Mouse (Mus musculus) kidney, adult 2 months (tissue): ENCODE results near the gene Map3k9.

Source experiments
- CTCF ChIP-seq: fragments of 200-500 bp; conservative IDR thresholded peaks from 2 replicates; pipeline ENCODE4 v1.5.1; 2011; ENCODE audit warnings: low read depth, mild to moderate bottlenecking, control low read depth, low read length, moderate library complexity, mixed read lengths; ENCODE audit not compliant: insufficient read depth, insufficient read length
- POLR2A ChIP-seq: fragments of 200-500 bp; IDR thresholded peaks from one replicate; pipeline ENCODE4 v1.6.1; 2011; ENCODE audit warnings: low read depth, low read length, control low read depth

DNA sequence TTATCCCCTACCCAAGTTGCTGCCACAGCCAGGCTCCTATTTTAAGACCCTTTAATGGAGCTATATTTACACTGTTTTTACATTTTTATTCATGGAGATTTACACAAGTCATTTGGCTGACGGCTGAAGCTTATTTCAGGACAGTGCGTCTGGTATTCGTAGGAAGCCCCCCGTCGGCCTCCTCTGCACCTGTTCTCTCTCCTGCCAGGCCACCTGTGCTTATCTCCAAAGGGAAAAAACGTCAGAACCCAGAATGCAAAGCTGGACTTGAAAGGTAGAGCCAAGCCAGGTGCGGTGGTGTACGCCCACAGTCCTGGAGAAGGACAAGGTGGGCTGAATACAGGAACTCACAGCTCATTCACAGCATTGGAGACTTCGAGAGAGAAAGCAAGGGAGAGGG, 20.2 kb upstream of the Map3k9 start:
- TF ChIP-seq CTCF = no peak
- no peak for TF ChIP-seq POLR2A
